Mouse (Mus musculus) stomach, postnatal 0 days (tissue): Measurements from ENCODE around the gene Ip6k2. TPM values are rescaled to one million over a fixed set of nuclear protein-coding genes. Genes with fewer than 3 reads are reported as not detected.

Experiments
- ATAC-seq: fragments of 200-750 bp; cut with Nextera tagmentation; 2 replicates; pipeline ENCODE4 v1.8.0; 2017; ENCODE audit not compliant: low FRiP score, low TSS enrichment
- DNase-seq: peaks from one replicate; pipeline ENCODE4 v3.0.0-alpha.2; 2016; ENCODE audit warnings: low spot score
- H3K27ac ChIP-seq: fragments of 300-500 bp; sonication (generic); replicated peaks from 2 replicates; pipeline ENCODE4 v1.5.1; 2014; ENCODE audit warnings: mild to moderate bottlenecking, control low read depth
- H3K27me3 ChIP-seq: fragments of 300-500 bp; sonication (generic); 2 replicates; pipeline ENCODE4 v1.6.1; 2014; ENCODE audit warnings: low read length; ENCODE audit not compliant: control insufficient read depth, insufficient read depth
- H3K36me3 ChIP-seq: fragments of 300-500 bp; sonication (generic); 2 replicates; pipeline ENCODE4 v1.6.1; 2014; ENCODE audit warnings: low read length, mixed read lengths; ENCODE audit not compliant: control insufficient read depth, insufficient read depth
- H3K4me1 ChIP-seq: fragments of 300-500 bp; sonication (generic); replicated peaks from 2 replicates; pipeline ENCODE4 v1.6.1; 2014; ENCODE audit warnings: antibody characterized with exemption; ENCODE audit not compliant: control insufficient read depth, insufficient read depth
- H3K4me2 ChIP-seq: fragments of 300-500 bp; sonication (generic); replicated peaks from 2 replicates; pipeline ENCODE4 v1.6.1; 2014; ENCODE audit warnings: low read depth, mild to moderate bottlenecking, control low read depth, moderate library complexity
- H3K4me3 ChIP-seq: fragments of 300-500 bp; sonication (generic); 2 replicates; pipeline ENCODE4 v1.5.1; 2014; ENCODE audit warnings: low read depth, low read length, control low read depth
- H3K9ac ChIP-seq: fragments of 300-500 bp; sonication (generic); 2 replicates; pipeline ENCODE4 v1.6.1; 2014; ENCODE audit warnings: mild to moderate bottlenecking, low read length, control low read depth, mixed read lengths
- H3K9me3 ChIP-seq: fragments of 300-500 bp; sonication (generic); 2 replicates; pipeline ENCODE4 v1.6.1; 2016; ENCODE audit warnings: low read length; ENCODE audit not compliant: control insufficient read depth
- CTCF ChIP-seq: IDR thresholded peaks from 2 replicates; pipeline ENCODE4 v1.5.1; 2016; ENCODE audit warnings: antibody characterized with exemption, low read depth, mild to moderate bottlenecking, moderate library complexity
- EP300 ChIP-seq: optimal IDR thresholded peaks from 2 replicates; pipeline ENCODE3; 2016; ENCODE audit warnings: antibody characterized with exemption
- WGBS: fragments of 180-500 bp; shearing (Covaris S2); extraction: QIAGEN DNeasy Blood & Tissue Kit; methylation state at CpG from one replicate; pipeline ENCODE4 v1.1.7; 2014; 5-methylcytosine and 5-hydroxymethylcytosine counted together
- polyA plus RNA-seq: library from polyadenylated mRNA; unstranded; fragments of >200 nt; fragmentation: Nextera tagmentation; extraction: Ambion mirVana; gene quantifications from 2 replicates; pipeline ENCODE4 v1.2.1, GENCODE M21; 2015

Gene Ip6k2
- polyA plus RNA-seq, 1 experiment from 2014 or later: 35.7 TPM

- no peaks in the 10 kb centered on the region for H3K36me3 ChIP-seq
- H3K9me3 ChIP-seq: no peaks in the 10 kb centered on the region
- 83% methylated on average over 5 of the region's 5 CpGs for WGBS
- no peak overlapping the region for H3K9ac ChIP-seq
- no peaks in the 10 kb centered on the region for H3K27me3 ChIP-seq
- ATAC-seq: no peak
- TF ChIP-seq CTCF (no peak), EP300 (no peak)
- H3K4me2 ChIP-seq: no peak overlapping the region
- no peaks in the 10 kb centered on the region for H3K4me1 ChIP-seq
- H3K27ac ChIP-seq: no peak overlapping the region
- H3K4me3 ChIP-seq: no peak overlapping the region
- no peak for DNase-seq
These were observed 29.2 kb upstream of the Ip6k2 start for GRCm38 (mm10) chr9:108754423-108754822.

GRCm38 (mm10) chr9:108757406-108757805 is 26.2 kb upstream of the Ip6k2 start:
- Histone ChIP-seq H3K4me3 (no peak overlapping the region), H3K4me2 (no peak overlapping the region), H3K4me1 (no peaks in the 10 kb centered on the region), H3K27ac (no peak overlapping the region), H3K9ac (no peak overlapping the region), H3K27me3 (no peaks in the 10 kb centered on the region), H3K36me3 (no peaks in the 10 kb centered on the region), H3K9me3 (no peaks in the 10 kb centered on the region)
- WGBS: 40% methylated on average over 6 of the region's 6 CpGs
- ATAC-seq: peak; percentile 28; the same call in 1 of the 2 replicates
- TF ChIP-seq CTCF: no peak
- TF ChIP-seq EP300: no peak
- DNase-seq: no peak

GRCm38 (mm10) chr9:108759121-108759520 is 24.5 kb upstream of the Ip6k2 start:
- H3K27me3 ChIP-seq: no peaks in the 10 kb centered on the region
- DNase-seq: no peak
- 95% methylated on average over 20 of the region's 20 CpGs for WGBS

DNA sequence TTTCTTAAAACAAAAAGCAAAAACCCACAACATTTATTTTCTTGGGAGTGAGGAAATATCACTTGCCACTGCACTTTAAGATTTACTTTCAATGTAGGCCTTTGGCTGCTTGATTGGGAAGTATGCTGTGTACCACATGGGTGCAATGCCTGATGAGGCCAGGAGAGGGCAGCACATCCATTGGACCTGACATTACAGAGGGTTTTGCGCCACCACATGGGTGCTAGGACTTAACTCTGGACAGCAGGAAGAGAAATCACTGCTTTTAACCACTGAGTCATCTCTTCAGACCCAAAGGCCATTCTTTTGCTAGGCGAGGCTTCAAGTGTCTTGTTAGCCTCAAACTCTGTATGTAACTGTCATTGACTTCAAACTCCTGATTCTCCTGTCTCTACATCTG is 23.8 kb upstream of the Ip6k2 start:
- no peak overlapping the region for H3K4me3 ChIP-seq
- no peak overlapping the region for H3K27ac ChIP-seq
- H3K4me2 ChIP-seq: no peak overlapping the region
- H3K27me3 ChIP-seq: no peaks in the 10 kb centered on the region
- no peaks in the 10 kb centered on the region for H3K4me1 ChIP-seq
- ATAC-seq (0 out of 2 replicates have a peak, but pooled peaks have one; percentile 61), DNase-seq (peak; percentile 73)
- H3K9me3 ChIP-seq: no peaks in the 10 kb centered on the region
- no peaks in the 10 kb centered on the region for H3K36me3 ChIP-seq
- TF ChIP-seq EP300: no peak
- TF ChIP-seq CTCF: peak; percentile 83
- H3K9ac ChIP-seq: no peak overlapping the region
- 56% methylated on average over 2 of the region's 2 CpGs for WGBS

More at GRCm38 (mm10) chr9:108759121-108759520, 24.5 kb upstream of the Ip6k2 start:
- Histone ChIP-seq H3K9me3 (no peaks in the 10 kb centered on the region), H3K4me2 (no peak overlapping the region), H3K4me1 (no peaks in the 10 kb centered on the region), H3K36me3 (no peaks in the 10 kb centered on the region), H3K9ac (no peak overlapping the region), H3K27ac (no peak overlapping the region), H3K4me3 (no peak overlapping the region)
- no peak for TF ChIP-seq CTCF
- TF ChIP-seq EP300: no peak
- ATAC-seq: no peak

GRCm38 (mm10) chr9:108761561-108761960 is 22.0 kb upstream of the Ip6k2 start:
- ATAC-seq: no peak
- Histone ChIP-seq H3K9me3 (no peaks in the 10 kb centered on the region), H3K4me3 (no peak overlapping the region)

DNA sequence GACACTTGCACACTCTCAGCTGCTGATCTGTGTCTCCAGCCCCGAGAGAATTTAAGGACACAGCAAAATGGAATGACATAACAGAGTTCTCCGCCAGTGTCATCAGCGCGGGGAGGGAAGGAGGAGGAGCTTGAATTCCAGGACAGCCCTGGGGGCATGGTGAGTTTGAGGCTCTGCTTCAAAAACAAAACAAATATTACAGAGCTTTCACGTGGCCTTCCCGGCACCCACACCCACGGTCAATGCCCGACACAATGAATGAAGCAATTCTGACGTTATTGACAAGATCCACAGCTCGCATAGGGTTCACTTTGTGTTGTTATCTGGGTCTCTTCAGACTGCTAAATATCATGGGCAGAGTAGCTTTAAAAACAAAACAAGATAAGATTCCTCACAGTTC is 18.6 kb upstream of the Ip6k2 start:
- ATAC-seq (no peak), DNase-seq (no peak)
- 62% methylated on average over 10 of the region's 10 CpGs for WGBS
- Histone ChIP-seq H3K9me3 (no peaks in the 10 kb centered on the region), H3K27me3 (no peaks in the 10 kb centered on the region), H3K9ac (no peak overlapping the region), H3K4me3 (no peak overlapping the region), H3K4me2 (no peak overlapping the region), H3K4me1 (no peaks in the 10 kb centered on the region), H3K27ac (no peak overlapping the region), H3K36me3 (no peaks in the 10 kb centered on the region)
- TF ChIP-seq EP300: no peak
- no peak for TF ChIP-seq CTCF

More at GRCm38 (mm10) chr9:108761561-108761960, 22.0 kb upstream of the Ip6k2 start:
- H3K27me3 ChIP-seq: no peaks in the 10 kb centered on the region
- H3K9ac ChIP-seq: no peak overlapping the region
- no peaks in the 10 kb centered on the region for H3K36me3 ChIP-seq
- H3K27ac ChIP-seq: no peak overlapping the region
- no peak for DNase-seq
- TF ChIP-seq EP300 (no peak), CTCF (no peak)
- no peaks in the 10 kb centered on the region for H3K4me1 ChIP-seq
- no peak overlapping the region for H3K4me2 ChIP-seq
